Mouse (Mus musculus) CD8-positive naive resting alpha-beta T cell, adult 57 days (primary cell): ENCODE data around the gene Tbcd. TPM values are rescaled to one million over a fixed set of nuclear protein-coding genes. Genes with fewer than 3 reads are reported as not detected.

Source experiments
- total RNA-seq: library from RNA; stranded (reverse); gene quantifications from one replicate; pipeline ENCODE4 v1.2.4, GENCODE M21; 2023

The Tbcd gene
- total RNA-seq = 34.0 TPM

GRCm38 (mm10) chr11:121451753-121452635 lies at the start of gene Tbcd:
Tbcd (plus strand) TSS chr11:121451949.

DNA sequence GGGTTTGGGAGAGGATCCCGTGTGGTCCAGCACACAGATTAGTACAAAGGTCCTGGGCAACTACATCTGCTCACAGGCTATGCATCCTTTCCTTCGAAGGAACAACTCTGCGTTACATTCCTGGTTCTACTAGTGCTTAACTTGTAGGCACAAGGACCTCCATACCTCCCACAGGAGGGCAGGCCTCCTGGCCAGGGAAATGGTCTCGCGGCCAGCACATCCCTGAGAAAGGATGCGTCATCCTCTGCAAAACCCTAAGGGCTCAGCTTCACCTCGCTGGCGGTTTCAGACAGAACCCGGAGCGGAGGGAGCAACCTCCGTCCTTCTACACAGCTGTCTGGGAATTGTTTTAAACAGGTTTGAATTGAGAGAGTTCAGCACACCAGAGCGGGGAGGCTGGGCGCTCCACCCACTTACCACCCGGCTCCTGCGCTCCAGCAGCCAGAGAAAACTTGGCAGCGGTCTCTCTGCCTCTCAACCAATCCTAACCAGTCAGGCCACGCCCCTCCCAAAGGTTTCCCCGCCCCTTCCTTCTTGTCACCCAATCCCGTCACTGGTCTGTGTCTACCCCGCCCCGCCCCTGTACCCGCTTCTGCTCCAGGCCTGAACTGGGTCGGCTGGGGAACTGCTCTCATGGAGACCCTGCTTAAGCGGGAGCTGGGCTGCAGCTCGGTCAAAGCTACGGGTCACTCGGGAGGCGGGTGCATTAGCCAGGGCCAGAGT lies 30.8 kb upstream of the Tbcd start, which contains the start of gene Fn3krp:
TSS of gene Fn3krp (plus strand) at position 572 of the 723 bp plus-strand sequence.

GRCm38 (mm10) chr11:121434156-121435155 lies 17.3 kb upstream of the Tbcd start, which contains the start of gene Fn3k:
Fn3k (plus strand) TSS chr11:121434913.

GRCm38 (mm10) chr11:121519131-121519530 lies 67.4 kb downstream of the Tbcd start, which contains the start of gene Zfp750:
Zfp750 (minus strand) TSS chr11:121519333.

Other genes with a start within 250 kb of the Tbcd start
- 7.3 TPM for gene Hexdc, start 247.5 kb upstream of the Tbcd start, total RNA-seq
- 5.7 TPM for gene Ogfod3, start 247.2 kb upstream of the Tbcd start, total RNA-seq
- gene Cybc1, start 222.6 kb upstream of the Tbcd start, total RNA-seq = 51.3 TPM
- 39.4 TPM for gene Narf, start 214.7 kb upstream of the Tbcd start, total RNA-seq
- gene Foxk2, start 192.0 kb upstream of the Tbcd start, total RNA-seq = 30.5 TPM
- 61.4 TPM for gene Wdr45b, start 97.5 kb upstream of the Tbcd start, total RNA-seq
- not detected for gene Rab40b, start 63.7 kb upstream of the Tbcd start, total RNA-seq
- 5.8 TPM for gene Fn3krp, start 30.5 kb upstream of the Tbcd start, total RNA-seq
- gene Fn3k, start 17.0 kb upstream of the Tbcd start, total RNA-seq = 0.18 TPM
- not detected for gene Zfp750, start 67.4 kb downstream of the Tbcd start, total RNA-seq
- gene B3gntl1, start 221.2 kb downstream of the Tbcd start, total RNA-seq = 12.5 TPM
- gene Metrnl, start 249.6 kb downstream of the Tbcd start, total RNA-seq = 1.3 TPM